Mouse (Mus musculus) thymus, postnatal 14 days (tissue): ENCODE results near the gene Dda1.

Experiments
- DNase-seq: peaks from one replicate; pipeline ENCODE4 v3.0.0; 2021

Gene Dda1

GRCm38 (mm10) chr8:71469411-71469810, 412 bp downstream of the Dda1 start:
- peak; percentile 77 for DNase-seq

GRCm38 (mm10) chr8:71470146-71470912, 1.3 kb downstream of the Dda1 start:
- no peak for DNase-seq

- DNase-seq = no peak
Measured at GRCm38 (mm10) chr8:71470913-71471255, 1.9 kb downstream of the Dda1 start.

GRCm38 (mm10) chr8:71471861-71472260, 2.9 kb downstream of the Dda1 start:
- no peak for DNase-seq

DNA sequence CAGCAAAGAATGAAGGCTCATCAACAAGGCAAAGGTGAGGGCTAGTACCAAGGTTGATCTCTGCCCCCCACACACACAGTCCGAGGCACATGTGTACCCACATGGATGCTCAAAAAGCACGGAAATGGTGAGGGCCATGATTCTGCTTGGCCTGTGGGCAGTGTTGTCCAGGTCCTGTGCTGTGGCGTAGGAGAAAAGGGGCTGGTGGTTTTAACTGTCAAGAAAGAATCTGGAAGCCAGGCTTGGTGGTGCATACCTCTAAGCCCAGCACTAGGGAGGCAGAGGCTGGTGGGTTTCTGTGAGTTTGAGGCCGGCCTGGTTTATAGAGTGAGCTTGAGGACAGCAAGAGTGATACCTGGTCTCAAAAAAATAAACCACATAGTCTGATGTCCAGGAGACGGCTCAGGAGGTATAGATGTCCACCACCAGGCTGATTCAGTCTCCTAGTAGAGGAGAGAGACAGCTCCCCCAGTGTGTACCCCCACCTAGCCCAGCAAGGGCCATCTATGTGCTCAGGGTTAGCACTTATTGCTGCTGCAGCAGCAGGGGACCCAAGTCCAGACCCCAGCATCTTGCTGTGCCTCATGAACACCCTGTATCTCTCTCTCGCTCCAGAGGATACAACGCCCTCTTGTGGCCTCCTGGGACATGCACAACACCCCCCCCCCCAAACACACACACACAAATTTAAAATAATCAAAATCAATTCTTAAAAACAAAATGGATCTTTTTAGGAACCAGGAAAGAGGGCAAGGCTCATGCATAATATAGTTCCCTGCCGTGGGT, 3.8 kb downstream of the Dda1 start:
- DNase-seq = no peak

DNA sequence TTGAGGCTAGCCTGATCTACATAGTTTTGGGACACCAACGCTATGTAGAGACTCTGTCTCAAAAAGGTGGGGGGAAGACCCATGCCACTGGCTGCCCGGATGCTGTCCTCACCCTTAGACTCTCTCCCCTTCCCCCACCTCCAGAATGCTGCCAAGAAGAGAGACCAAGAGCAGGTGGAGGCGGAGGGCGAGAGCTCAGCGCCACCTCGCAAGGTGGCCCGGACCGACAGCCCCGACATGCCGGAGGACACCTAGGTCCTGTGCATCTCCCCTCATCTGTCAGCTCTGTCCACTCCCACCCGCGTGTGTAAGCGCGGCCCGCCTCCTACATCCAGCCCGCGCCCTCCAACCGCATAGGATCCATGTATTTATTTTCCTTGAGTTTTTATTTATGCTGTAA, 5.3 kb downstream of the Dda1 start:
- no peak for DNase-seq

- DNase-seq = no peak
Measured at GRCm38 (mm10) chr8:71474785-71475701, 6.0 kb downstream of the Dda1 start.

- DNase-seq = no peak
Measured at GRCm38 (mm10) chr8:71475702-71476075, 6.7 kb downstream of the Dda1 start.

GRCm38 (mm10) chr8:71476099-71476940, 7.3 kb downstream of the Dda1 start:
- DNase-seq = peak; percentile 88

GRCm38 (mm10) chr8:71477196-71477845, 8.3 kb downstream of the Dda1 start:
- peak; percentile 51 for DNase-seq

DNA sequence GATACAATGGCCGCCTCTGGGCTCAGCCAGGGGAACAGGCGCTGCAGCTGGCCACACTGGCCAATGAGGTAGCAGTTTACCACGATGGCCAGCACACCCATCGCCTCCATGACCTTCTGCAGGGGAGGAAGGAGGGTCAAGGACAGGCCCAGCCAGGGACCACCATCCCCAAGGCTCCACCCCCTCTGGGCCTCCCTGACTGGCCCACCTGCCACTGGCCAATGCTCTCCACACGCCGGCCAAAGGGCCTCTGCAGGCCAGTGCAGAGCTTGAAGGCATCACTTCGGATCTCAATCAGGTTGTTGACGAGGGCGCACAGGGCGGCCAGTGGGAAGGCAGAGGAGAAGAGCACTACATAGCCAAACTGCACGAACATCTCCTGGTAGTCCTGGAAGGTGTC, 9.9 kb downstream of the Dda1 start:
- no peak for DNase-seq

DNA sequence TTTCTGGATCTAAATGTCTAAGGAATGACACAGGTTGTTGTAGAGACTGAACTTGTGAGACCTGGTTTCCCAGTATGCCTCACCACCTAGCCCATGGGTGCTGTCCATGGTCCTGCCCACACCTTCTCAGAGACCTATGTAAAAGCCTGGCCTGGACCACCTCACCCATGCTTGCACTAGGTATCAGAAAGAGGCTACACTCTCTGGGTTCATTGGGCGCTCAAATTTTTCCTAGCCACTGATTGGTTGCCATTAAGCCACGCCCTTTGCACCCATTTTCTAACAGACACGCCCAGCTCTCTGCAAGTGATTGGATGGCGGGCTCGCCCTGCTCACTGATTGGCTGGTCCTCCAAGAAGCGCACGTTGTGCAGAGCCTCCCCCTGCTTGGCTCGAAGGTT, 14.9 kb downstream of the Dda1 start:
- DNase-seq = peak; percentile 71

DNA sequence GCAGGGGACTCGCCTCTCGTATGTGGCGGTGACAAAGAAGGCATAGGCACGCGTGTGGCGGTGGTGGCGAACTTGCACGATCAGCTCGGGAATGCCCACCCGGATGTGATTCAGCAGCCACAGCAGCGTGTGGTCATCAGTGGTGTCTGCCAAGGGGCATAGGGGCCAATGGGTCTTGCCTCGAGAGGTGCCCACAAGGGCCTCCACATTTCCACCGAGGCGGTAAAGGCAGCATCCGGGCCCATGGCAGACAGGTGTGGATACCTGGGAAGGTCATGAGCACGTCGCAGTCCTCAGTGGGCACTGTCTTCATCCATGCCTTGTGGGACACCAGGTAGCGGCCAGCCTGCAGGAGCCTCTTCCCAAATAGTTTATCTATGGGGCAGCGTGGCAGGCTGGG, 15.7 kb downstream of the Dda1 start:
- no peak for DNase-seq

- peak; percentile 86 for DNase-seq
Measured at GRCm38 (mm10) chr8:71485142-71486135, 16.4 kb downstream of the Dda1 start, which contains the start of gene Ano8. TSS of gene Ano8 (minus strand) at chr8:71485963.

DNA sequence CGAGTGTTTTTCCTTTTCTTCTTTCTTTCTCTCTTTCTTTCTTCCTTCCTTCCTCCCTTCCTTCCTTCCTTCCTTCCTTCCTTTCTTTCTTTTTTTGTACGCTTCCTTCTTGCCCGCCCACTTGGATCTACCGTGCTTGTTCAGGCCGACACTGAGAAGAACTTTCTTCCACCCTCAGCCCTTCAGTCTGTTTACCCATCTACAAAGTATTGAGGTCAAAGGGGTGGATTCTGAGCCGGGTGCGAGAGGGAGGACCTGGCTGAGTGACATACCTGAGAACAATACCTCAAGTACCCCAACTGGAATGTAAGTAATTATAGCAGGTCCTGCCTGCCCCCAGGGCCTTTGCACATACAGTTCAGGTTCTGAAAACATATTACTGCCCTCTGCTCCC, 17.1 kb downstream of the Dda1 start:
- DNase-seq = no peak

GRCm38 (mm10) chr8:71487691-71488445, 18.9 kb downstream of the Dda1 start, which contains the start of gene Gtpbp3:
TSS of gene Gtpbp3 (plus strand) at chr8:71488103.
- DNase-seq = peak; percentile 85

- DNase-seq = peak; percentile 91
Measured at GRCm38 (mm10) chr8:71488454-71488853, 19.5 kb downstream of the Dda1 start.

DNA sequence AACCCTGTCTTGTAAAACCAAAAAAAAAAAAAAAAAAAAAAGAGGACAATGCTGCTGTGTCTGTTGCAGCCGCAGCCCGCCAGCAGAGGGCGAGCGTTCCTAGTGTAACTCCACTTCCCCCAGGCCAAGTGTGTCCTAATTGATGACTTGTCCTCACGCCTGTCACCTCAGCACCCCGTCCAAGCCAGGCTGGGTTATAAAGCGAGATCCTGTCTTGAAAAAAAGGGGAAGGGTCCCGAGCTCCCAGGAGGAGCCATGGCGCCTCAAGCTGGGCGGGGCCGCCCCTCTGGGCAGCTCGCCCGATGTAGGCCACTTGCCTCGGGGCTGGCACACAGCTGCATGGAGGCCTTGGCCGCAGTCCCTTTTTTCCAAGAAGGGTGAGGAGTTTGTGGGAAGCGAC, 26.0 kb downstream of the Dda1 start:
- DNase-seq = peak; percentile 85

DNA sequence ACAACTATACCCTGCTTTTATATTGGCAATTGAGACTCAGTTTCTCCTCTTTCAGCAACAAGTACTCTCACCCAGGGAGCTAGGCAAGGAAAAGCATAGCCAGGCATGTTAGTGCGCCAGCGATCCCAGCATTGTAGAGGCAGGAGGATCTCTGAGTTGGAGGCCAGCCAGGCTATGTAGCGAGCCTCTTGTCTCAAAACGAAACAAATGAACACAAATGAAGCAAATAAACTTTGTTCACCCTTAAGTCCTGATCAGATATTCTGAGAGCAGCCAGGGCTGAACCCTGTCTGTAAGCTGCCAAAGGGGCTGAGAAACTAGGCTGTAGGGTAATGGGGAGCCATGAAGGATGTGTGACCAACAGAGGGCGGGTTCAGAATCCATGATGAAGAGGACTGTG, 26.8 kb downstream of the Dda1 start:
- DNase-seq = no peak

DNA sequence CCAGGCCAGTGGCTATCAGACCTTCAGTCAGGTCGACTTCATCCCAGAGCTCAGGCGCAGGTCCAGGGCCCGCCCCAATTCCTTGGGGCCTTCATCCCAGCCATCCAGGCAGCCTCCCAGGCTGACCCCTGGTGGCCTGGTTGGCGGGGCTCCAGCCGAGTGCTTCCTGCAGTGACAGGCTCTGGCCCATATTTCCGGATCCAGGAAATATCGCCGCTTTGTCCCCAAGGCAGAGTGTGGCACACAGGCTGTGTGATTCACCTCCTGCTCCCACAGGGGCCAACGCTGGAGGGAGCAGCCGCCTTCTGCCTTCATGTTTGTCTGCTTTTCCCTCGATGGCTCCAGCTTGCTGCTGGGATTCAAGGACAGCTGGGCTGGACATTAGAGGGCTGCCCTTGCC, 27.5 kb downstream of the Dda1 start:
- DNase-seq = no peak
